Mouse (Mus musculus): ENCODE results near the gene Plekho2. TPM values are rescaled to one million over a fixed set of nuclear protein-coding genes. Genes with fewer than 3 reads are reported as not detected.
A peak's percentile ranks its signal among the peaks of the same experiment; 100 is the strongest.

Plekho2 gene
- polyA plus RNA-seq, 1 experiment from 2014 or later: 4.6 TPM

- Histone ChIP-seq H3K27ac (replicated peaks; ENCODE audit: low read depth, low read length) (no peak overlapping the region), H3K4me2 (ENCODE audit: low read length) (no peak overlapping the region), H3K4me1 (ENCODE audit: control insufficient read depth, insufficient read depth, low read length) (0 out of 2 replicates have a peak, but pooled peaks cover 3% of the 10 kb centered on the region), H3K9ac (replicated peaks; ENCODE audit: low read length) (no peak overlapping the region), H3K4me3 (replicated peaks; ENCODE audit: low read depth, low read length) (no peak overlapping the region), H3K9me3 (ENCODE audit: control insufficient read depth, low read length) (no peaks in the 10 kb centered on the region), H3K36me3 (ENCODE audit: control insufficient read depth, insufficient read depth, low read length) (peaks cover 9% of the 10 kb centered on the region; the same call in 1 of the 2 replicates), H3K27me3 (ENCODE audit: control insufficient read depth, insufficient read depth, low read length) (no peaks in the 10 kb centered on the region)
- ATAC-seq (ENCODE audit: low FRiP score, low TSS enrichment) (no peak), DNase-seq (no peak)
- WGBS: 94% methylated on average over 5 of the region's 5 CpGs
Observed at GRCm38 (mm10) chr9:65552141-65552540, 27.7 kb downstream of the Plekho2 start.

- WGBS: 42% methylated on average over 5 of the region's 5 CpGs
- Histone ChIP-seq H3K27me3 (ENCODE audit: control insufficient read depth, insufficient read depth, low read length) (no peaks in the 10 kb centered on the region), H3K9me3 (ENCODE audit: control insufficient read depth, low read length) (no peaks in the 10 kb centered on the region), H3K4me1 (ENCODE audit: control insufficient read depth, insufficient read depth, low read length) (0 out of 2 replicates have a peak, but pooled peaks cover 3% of the 10 kb centered on the region), H3K27ac (replicated peaks; ENCODE audit: low read depth, low read length) (no peak overlapping the region), H3K4me2 (ENCODE audit: low read length) (no peak overlapping the region), H3K4me3 (replicated peaks; ENCODE audit: low read depth, low read length) (no peak overlapping the region), H3K9ac (replicated peaks; ENCODE audit: low read length) (no peak overlapping the region), H3K36me3 (ENCODE audit: control insufficient read depth, insufficient read depth, low read length) (no peaks in the 10 kb centered on the region; the same call in 1 of the 2 replicates)
- peak; percentile 27 for DNase-seq
- no peak for ATAC-seq (ENCODE audit: low FRiP score, low TSS enrichment)
Observed at GRCm38 (mm10) chr9:65551035-65551434, 28.8 kb downstream of the Plekho2 start.

- H3K4me3 ChIP-seq (replicated peaks; ENCODE audit: low read depth, low read length): no peak overlapping the region
- no peaks in the 10 kb centered on the region for H3K9me3 ChIP-seq (ENCODE audit: control insufficient read depth, low read length)
- WGBS: 23% methylated on average over 7 of the region's 7 CpGs
- H3K27me3 ChIP-seq (ENCODE audit: control insufficient read depth, insufficient read depth, low read length): no peaks in the 10 kb centered on the region
- H3K9ac ChIP-seq (replicated peaks; ENCODE audit: low read length): no peak overlapping the region
- DNase-seq: peak; percentile 21
- no peaks in the 10 kb centered on the region for H3K36me3 ChIP-seq (ENCODE audit: control insufficient read depth, insufficient read depth, low read length)
- no peak overlapping the region for H3K4me2 ChIP-seq (ENCODE audit: low read length)
- H3K27ac ChIP-seq (replicated peaks; ENCODE audit: low read depth, low read length): no peak overlapping the region
- 0 out of 2 replicates have a peak, but pooled peaks cover 3% of the 10 kb centered on the region for H3K4me1 ChIP-seq (ENCODE audit: control insufficient read depth, insufficient read depth, low read length)
- no peak for ATAC-seq (ENCODE audit: low FRiP score, low TSS enrichment)
Observed at GRCm38 (mm10) chr9:65550079-65550831, 29.6 kb downstream of the Plekho2 start.

DNA sequence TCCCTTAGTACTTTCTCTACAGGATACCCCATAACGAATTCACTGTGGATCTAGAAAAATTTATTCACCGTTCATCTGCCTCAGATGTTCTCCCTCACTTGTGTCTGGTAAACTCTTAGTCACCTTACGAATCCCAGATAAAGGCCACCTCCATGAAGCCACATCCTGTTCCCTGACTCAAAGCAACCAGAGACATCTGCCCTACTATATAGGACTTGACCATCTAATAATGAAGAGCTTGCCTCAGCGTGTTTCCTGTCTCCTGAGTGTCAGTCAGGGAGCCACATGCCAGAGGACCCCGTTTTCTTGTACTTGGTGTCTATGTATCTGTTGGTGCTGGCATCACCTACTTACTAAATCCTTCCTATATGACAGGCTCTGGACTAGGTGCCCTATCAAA, 30.2 kb downstream of the Plekho2 start:
- WGBS: 90% methylated on average over 5 of the region's 5 CpGs
- Histone ChIP-seq H3K27me3 (ENCODE audit: control insufficient read depth, insufficient read depth, low read length) (no peaks in the 10 kb centered on the region), H3K4me2 (ENCODE audit: low read length) (no peak overlapping the region), H3K9ac (replicated peaks; ENCODE audit: low read length) (no peak overlapping the region), H3K4me3 (replicated peaks; ENCODE audit: low read depth, low read length) (no peak overlapping the region), H3K36me3 (ENCODE audit: control insufficient read depth, insufficient read depth, low read length) (no peaks in the 10 kb centered on the region), H3K4me1 (ENCODE audit: control insufficient read depth, insufficient read depth, low read length) (0 out of 2 replicates have a peak, but pooled peaks cover 3% of the 10 kb centered on the region), H3K9me3 (ENCODE audit: control insufficient read depth, low read length) (no peaks in the 10 kb centered on the region), H3K27ac (replicated peaks; ENCODE audit: low read depth, low read length) (no peak overlapping the region)
- DNase-seq: no peak
- no peak for ATAC-seq (ENCODE audit: low FRiP score, low TSS enrichment)

DNA sequence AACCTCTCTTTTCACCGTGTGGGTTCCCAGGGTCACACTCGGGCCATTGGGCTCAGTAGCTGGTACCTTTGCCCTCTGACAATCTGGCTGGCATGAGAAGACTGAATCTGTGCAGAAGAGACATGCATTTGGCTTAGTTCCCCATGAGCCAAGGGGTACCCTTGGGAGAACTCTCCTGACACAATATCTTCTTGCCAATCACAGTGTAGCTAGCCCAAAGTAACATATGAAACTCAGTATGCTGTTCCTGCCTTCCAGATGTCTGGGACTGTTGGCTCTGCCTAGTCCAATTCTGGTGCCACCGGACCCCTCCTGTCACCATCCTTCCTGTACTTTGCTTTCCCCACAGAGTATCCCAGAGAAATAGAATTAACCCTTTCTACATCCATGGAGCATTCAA, 30.7 kb downstream of the Plekho2 start:
- H3K36me3 ChIP-seq (ENCODE audit: control insufficient read depth, insufficient read depth, low read length): no peaks in the 10 kb centered on the region
- DNase-seq: no peak

DNA sequence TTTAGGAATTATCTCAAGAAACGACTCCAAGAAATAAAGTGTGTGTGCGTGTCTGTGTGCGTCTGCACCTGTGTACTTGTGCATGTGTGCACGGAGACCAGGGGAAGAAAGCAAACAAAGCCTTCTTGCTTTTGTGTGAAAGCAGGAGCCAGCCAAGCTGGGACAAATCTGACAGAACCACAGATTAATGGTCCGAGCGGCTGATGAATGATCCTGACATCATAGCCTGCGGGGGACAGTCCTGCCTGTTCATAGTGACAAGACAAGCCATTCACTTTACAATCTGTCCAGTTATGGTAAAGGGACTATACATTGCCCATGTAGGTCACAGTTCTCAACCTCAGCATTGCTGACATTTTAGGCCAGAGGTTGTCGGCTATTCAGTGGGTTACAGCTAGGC, 31.5 kb downstream of the Plekho2 start:
- Histone ChIP-seq H3K36me3 (ENCODE audit: control insufficient read depth, insufficient read depth, low read length) (no peaks in the 10 kb centered on the region), H3K27me3 (ENCODE audit: control insufficient read depth, insufficient read depth, low read length) (no peaks in the 10 kb centered on the region), H3K4me3 (replicated peaks; ENCODE audit: low read depth, low read length) (no peak overlapping the region), H3K27ac (replicated peaks; ENCODE audit: low read depth, low read length) (no peak overlapping the region), H3K4me1 (ENCODE audit: control insufficient read depth, insufficient read depth, low read length) (0 out of 2 replicates have a peak, but pooled peaks cover 3% of the 10 kb centered on the region), H3K9ac (replicated peaks; ENCODE audit: low read length) (no peak overlapping the region), H3K4me2 (ENCODE audit: low read length) (no peak overlapping the region), H3K9me3 (ENCODE audit: control insufficient read depth, low read length) (no peaks in the 10 kb centered on the region)
- no peak for DNase-seq
- no peak for ATAC-seq (ENCODE audit: low FRiP score, low TSS enrichment)
- 59% methylated on average over 8 of the region's 8 CpGs for WGBS

More for the DNA sequence above, 30.7 kb downstream of the Plekho2 start:
- Histone ChIP-seq H3K4me1 (ENCODE audit: control insufficient read depth, insufficient read depth, low read length) (0 out of 2 replicates have a peak, but pooled peaks cover 3% of the 10 kb centered on the region), H3K4me3 (replicated peaks; ENCODE audit: low read depth, low read length) (no peak overlapping the region), H3K9ac (replicated peaks; ENCODE audit: low read length) (no peak overlapping the region), H3K27ac (replicated peaks; ENCODE audit: low read depth, low read length) (no peak overlapping the region), H3K4me2 (ENCODE audit: low read length) (no peak overlapping the region), H3K9me3 (ENCODE audit: control insufficient read depth, low read length) (no peaks in the 10 kb centered on the region), H3K27me3 (ENCODE audit: control insufficient read depth, insufficient read depth, low read length) (no peaks in the 10 kb centered on the region)
- WGBS: 88% methylated on average over 3 of the region's 3 CpGs
- no peak for ATAC-seq (ENCODE audit: low FRiP score, low TSS enrichment)

GRCm38 (mm10) chr9:65547844-65548243, 32.0 kb downstream of the Plekho2 start:
- no peak overlapping the region for H3K27ac ChIP-seq (replicated peaks; ENCODE audit: low read depth, low read length)

DNA sequence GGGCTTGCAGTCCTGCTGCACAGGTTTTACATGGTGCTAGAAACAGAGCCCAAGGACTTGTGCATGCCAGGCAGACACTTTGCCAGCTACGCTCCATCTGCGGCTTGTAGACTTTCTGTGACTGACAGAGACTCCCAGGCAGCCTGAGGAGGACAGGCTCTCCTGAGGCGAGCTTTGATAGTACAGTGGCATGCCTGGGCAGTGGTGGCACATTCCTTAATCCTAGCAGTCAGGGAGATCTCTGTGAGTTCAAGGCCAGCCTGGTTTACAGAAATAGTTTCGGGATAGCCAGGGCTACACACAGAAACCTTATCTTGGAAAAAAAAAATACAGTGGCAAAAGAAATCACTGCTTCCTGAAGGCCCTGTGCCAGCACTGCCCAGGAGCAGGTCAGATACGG, 32.7 kb downstream of the Plekho2 start:
- 86% methylated on average over 5 of the region's 5 CpGs for WGBS
- Histone ChIP-seq H3K4me1 (ENCODE audit: control insufficient read depth, insufficient read depth, low read length) (0 out of 2 replicates have a peak, but pooled peaks cover 3% of the 10 kb centered on the region), H3K9me3 (ENCODE audit: control insufficient read depth, low read length) (no peaks in the 10 kb centered on the region), H3K4me3 (replicated peaks; ENCODE audit: low read depth, low read length) (no peak overlapping the region), H3K36me3 (ENCODE audit: control insufficient read depth, insufficient read depth, low read length) (no peaks in the 10 kb centered on the region), H3K4me2 (ENCODE audit: low read length) (no peak overlapping the region), H3K27me3 (ENCODE audit: control insufficient read depth, insufficient read depth, low read length) (no peaks in the 10 kb centered on the region), H3K27ac (replicated peaks; ENCODE audit: low read depth, low read length) (no peak overlapping the region), H3K9ac (replicated peaks; ENCODE audit: low read length) (no peak overlapping the region)
- no peak for ATAC-seq (ENCODE audit: low FRiP score, low TSS enrichment)
- DNase-seq: no peak

More at GRCm38 (mm10) chr9:65547844-65548243, 32.0 kb downstream of the Plekho2 start:
- 72% methylated on average over 4 of the region's 4 CpGs for whole genome bisulfite sequencing
- H3K4me1 ChIP-seq (ENCODE audit: control insufficient read depth, insufficient read depth, low read length): 0 out of 2 replicates have a peak, but pooled peaks cover 3% of the 10 kb centered on the region
- no peak overlapping the region for H3K9ac ChIP-seq (replicated peaks; ENCODE audit: low read length)
- H3K9me3 ChIP-seq (ENCODE audit: control insufficient read depth, low read length): no peaks in the 10 kb centered on the region
- no peak overlapping the region for H3K4me3 ChIP-seq (replicated peaks; ENCODE audit: low read depth, low read length)
- H3K4me2 ChIP-seq (ENCODE audit: low read length): no peak overlapping the region
- no peak for ATAC-seq (ENCODE audit: low FRiP score, low TSS enrichment)
- no peak for DNase-seq
- H3K27me3 ChIP-seq (ENCODE audit: control insufficient read depth, insufficient read depth, low read length): no peaks in the 10 kb centered on the region
- H3K36me3 ChIP-seq (ENCODE audit: control insufficient read depth, insufficient read depth, low read length): no peaks in the 10 kb centered on the region

GRCm38 (mm10) chr9:65546413-65546695, 33.5 kb downstream of the Plekho2 start:
- H3K9ac ChIP-seq (replicated peaks; ENCODE audit: low read length): no peak overlapping the region
- 0 out of 2 replicates have a peak, but pooled peaks cover 3% of the 10 kb centered on the region for H3K4me1 ChIP-seq (ENCODE audit: control insufficient read depth, insufficient read depth, low read length)
- no peak for ATAC-seq (ENCODE audit: low FRiP score, low TSS enrichment)
- DNase-seq: no peak
- no peaks in the 10 kb centered on the region for H3K36me3 ChIP-seq (ENCODE audit: control insufficient read depth, insufficient read depth, low read length)
- H3K9me3 ChIP-seq (ENCODE audit: control insufficient read depth, low read length): no peaks in the 10 kb centered on the region
- no peak overlapping the region for H3K4me2 ChIP-seq (ENCODE audit: low read length)
- WGBS: 67% methylated on average over 4 of the region's 4 CpGs
- no peak overlapping the region for H3K4me3 ChIP-seq (replicated peaks; ENCODE audit: low read depth, low read length)
- no peaks in the 10 kb centered on the region for H3K27me3 ChIP-seq (ENCODE audit: control insufficient read depth, insufficient read depth, low read length)
- no peak overlapping the region for H3K27ac ChIP-seq (replicated peaks; ENCODE audit: low read depth, low read length)

Data from midbrain, embryonic 14.5 days (tissue).